Mouse (Mus musculus) effector memory CD4-positive, alpha-beta T cell, adult 5 months (primary cell): ENCODE data around the gene Sema3c. TPM values are rescaled to one million over a fixed set of nuclear protein-coding genes. Genes with fewer than 3 reads are reported as not detected.

Experiments
- polyA plus RNA-seq: library from polyadenylated mRNA; unstranded; fragments of 100-300 nt; shearing (Covaris generic); gene quantifications from one replicate; pipeline ENCODE4 v1.2.1, GENCODE M21; 2017

Sema3c gene
- polyA plus RNA-seq, result not detected

DNA sequence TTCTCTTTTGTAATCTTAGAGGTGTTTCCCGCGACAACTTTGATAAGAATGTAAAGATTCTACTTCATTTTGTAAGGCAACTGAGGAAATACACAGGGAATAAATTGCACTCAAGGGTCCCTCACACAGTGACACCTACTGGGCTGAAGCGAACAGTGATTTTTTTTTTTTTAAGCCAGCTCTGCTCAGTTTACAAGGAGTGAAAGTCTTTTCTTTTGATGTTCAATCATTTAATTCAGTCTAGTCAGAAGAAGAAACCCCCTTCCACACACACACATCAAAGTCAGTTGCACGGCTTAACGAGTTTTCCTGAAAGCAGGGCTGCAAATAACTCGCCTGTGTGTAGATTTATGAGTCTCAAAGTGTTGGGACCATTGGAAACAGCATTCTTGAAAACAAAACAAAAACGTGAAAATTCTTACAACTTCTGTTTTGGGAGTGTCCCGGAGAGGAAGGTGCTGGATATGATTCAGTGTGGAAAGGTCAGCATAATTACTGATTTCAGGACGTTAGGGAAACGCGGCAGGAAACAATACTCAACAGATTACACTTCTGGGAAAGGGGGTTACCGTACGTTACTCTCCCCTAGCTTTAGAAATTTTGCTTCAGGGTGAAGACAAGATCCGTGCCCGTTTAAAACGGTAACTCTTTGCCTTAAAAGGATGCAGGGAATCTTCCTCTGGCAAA is at the start of gene Sema3c:
Gene Sema3c, plus strand, starts transcription at position 588 of the 687 bp plus-strand sequence.

Other genes starting within 250 kb of the Sema3c start
- not detected for gene Speer4f2, start 201.1 kb upstream of the Sema3c start, polyA plus RNA-seq
- gene Speer4f1, start 98.2 kb upstream of the Sema3c start, polyA plus RNA-seq, result not detected